9 mouse cellular contexts compared by ENCODE assay signal in the genomic region with DNA sequence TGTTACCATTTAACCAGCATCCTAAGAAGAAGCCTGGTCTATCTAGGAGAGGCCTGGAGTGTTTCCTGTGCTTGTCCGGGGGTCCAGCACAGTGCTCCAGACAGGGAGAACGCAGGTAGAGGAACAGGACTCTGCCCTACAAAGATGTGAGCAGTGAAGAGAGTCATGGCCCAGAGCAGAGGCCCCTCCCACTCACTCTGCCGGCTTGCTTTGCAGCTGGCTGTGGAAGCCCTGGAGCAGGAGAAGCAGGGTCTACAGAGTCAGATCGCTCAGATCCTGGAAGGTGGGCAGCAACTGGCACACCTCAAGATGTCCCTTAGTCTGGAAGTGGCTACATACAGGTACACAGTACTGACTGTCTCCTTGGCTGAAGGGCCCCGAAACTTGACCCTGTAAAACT. TPM values are rescaled to one million over a fixed set of nuclear protein-coding genes. Genes with fewer than 3 reads are reported as not detected.
A peak's percentile ranks its signal among the peaks of the same experiment; 100 is the strongest.
DNase-seq lines count a peak whose midpoint lies in the region; ATAC-seq lines count a peak whose summit lies in the region.
"Had no signal": no experiment of that assay in that cellular context is flagged by ENCODE, and none has a peak within 500 bp of the region (broad histone marks: within the 10 kb centered on the region; RNA-seq: fewer than 3 reads in every experiment).

No protein-coding gene starts in this region.

- peak overlapping the region; percentile 78 for H3K9ac ChIP-seq in kidney, embryonic 15.5 days
- H3K9ac ChIP-seq in limb, embryonic 11.5 days (ENCODE audit: low read length) = no peak overlapping the region
- peak overlapping the region; percentile 91 for H3K9ac ChIP-seq in neural tube, embryonic 13.5 days

- no peak for DNase-seq in kidney, adult 11 months
- DNase-seq in forebrain, embryonic 10.5 days (ENCODE audit: extremely low spot score, low spot score) = peak; percentile 50
- DNase-seq in limb, embryonic 11.5 days (ENCODE audit: low spot score) = peak; percentile 40
- no peak for DNase-seq in urinary bladder, postnatal 25 days (ENCODE audit: low spot score)
- DNase-seq in ovary, postnatal 14 days (ENCODE audit: low spot score) = no peak
- no peak for DNase-seq in layer of hippocampus, adult 18-20 months (ENCODE audit: low spot score in 2 of 2)
- DNase-seq: cerebellum, adult 9-11 months had no signal

- H3K4me1 ChIP-seq in kidney, embryonic 15.5 days = peaks cover 50% of the 10 kb centered on the region
- peaks cover 67% of the 10 kb centered on the region for H3K4me1 ChIP-seq in forebrain, embryonic 10.5 days
- peaks cover 42% of the 10 kb centered on the region for H3K4me1 ChIP-seq in limb, embryonic 11.5 days (ENCODE audit: control insufficient read depth, insufficient read depth, low read length)
- H3K4me1 ChIP-seq in neural tube, embryonic 13.5 days (replicated peaks) = peaks cover 53% of the 10 kb centered on the region

- H3K36me3 ChIP-seq in kidney, embryonic 15.5 days = peaks cover 32% of the 10 kb centered on the region
- peaks cover 46% of the 10 kb centered on the region for H3K36me3 ChIP-seq in forebrain, embryonic 10.5 days (replicated peaks)
- H3K36me3 ChIP-seq in limb, embryonic 11.5 days (ENCODE audit: control insufficient read depth, insufficient read depth, low read length) = no peaks in the 10 kb centered on the region
- peaks cover 25% of the 10 kb centered on the region for H3K36me3 ChIP-seq in neural tube, embryonic 13.5 days

- H3K4me2 ChIP-seq in kidney, embryonic 15.5 days = peak overlapping the region; percentile 97
- peak overlapping the region; percentile 96 for H3K4me2 ChIP-seq in limb, embryonic 11.5 days (ENCODE audit: low read depth, severe bottlenecking)
- H3K4me2 ChIP-seq in neural tube, embryonic 13.5 days = peak overlapping the region; percentile 95

- H3K4me3 ChIP-seq in kidney, embryonic 15.5 days (replicated peaks) = peak overlapping the region; percentile 64
- H3K4me3 ChIP-seq in forebrain, embryonic 10.5 days = peak overlapping the region; percentile 93
- H3K4me3 ChIP-seq in limb, embryonic 11.5 days (ENCODE audit: low read depth, low read length) = peak overlapping the region; percentile 49
- peak overlapping the region; percentile 66 for H3K4me3 ChIP-seq in neural tube, embryonic 13.5 days

- peak overlapping the region; percentile 88; the same call in 1 of the 2 replicates for H3K27ac ChIP-seq in kidney, embryonic 15.5 days
- H3K27ac ChIP-seq in forebrain, embryonic 10.5 days = peak overlapping the region; percentile 97
- H3K27ac ChIP-seq in limb, embryonic 11.5 days (replicated peaks; ENCODE audit: low read depth, low read length) = no peak overlapping the region
- H3K27ac ChIP-seq in neural tube, embryonic 13.5 days (replicated peaks) = peak overlapping the region; percentile 89

- peak; percentile 44; the same call in 1 of the 2 replicates for ATAC-seq in kidney, embryonic 15.5 days (replicated peaks; ENCODE audit: low FRiP score)
- ATAC-seq in limb, embryonic 11.5 days (ENCODE audit: insufficient number of reproducible peaks, low FRiP score, low TSS enrichment, low read depth) = no peak
- no peak for ATAC-seq in neural tube, embryonic 13.5 days (ENCODE audit: low read depth)

- 19% methylated on average over 5 of the region's 5 CpGs for WGBS in kidney, embryonic 15.5 days
- 27% methylated on average over 5 of the region's 5 CpGs for WGBS in forebrain, embryonic 10.5 days
- 24% methylated on average over 5 of the region's 5 CpGs for WGBS in limb, embryonic 11.5 days
- WGBS in neural tube, embryonic 13.5 days = 20% methylated on average over 5 of the region's 5 CpGs

- H3K9me3 ChIP-seq in kidney, embryonic 15.5 days (replicated peaks) = no peaks in the 10 kb centered on the region
- no peaks in the 10 kb centered on the region for H3K9me3 ChIP-seq in forebrain, embryonic 10.5 days
- no peaks in the 10 kb centered on the region for H3K9me3 ChIP-seq in limb, embryonic 11.5 days (ENCODE audit: control insufficient read depth, low read length)
- H3K9me3 ChIP-seq in neural tube, embryonic 13.5 days = no peaks in the 10 kb centered on the region

- no peaks in the 10 kb centered on the region for H3K27me3 ChIP-seq in kidney, embryonic 15.5 days
- peaks cover 15% of the 10 kb centered on the region; the same call in 1 of the 2 replicates for H3K27me3 ChIP-seq in forebrain, embryonic 10.5 days (ENCODE audit: poor library complexity, severe bottlenecking)
- peaks cover 19% of the 10 kb centered on the region for H3K27me3 ChIP-seq in limb, embryonic 11.5 days (ENCODE audit: control insufficient read depth, insufficient read depth, low read length)
- no peaks in the 10 kb centered on the region; the same call in 1 of the 2 replicates for H3K27me3 ChIP-seq in neural tube, embryonic 13.5 days

RNA-seq across cellular contexts. Expression of a gene that starts 1.9 kb away (rescaled TPM):
- 31.1 and 34.6 TPM in 2 replicates for polyA plus RNA-seq in kidney, embryonic 15.5 days (2015; fragmentation: Nextera tagmentation; extraction: Ambion mirVana)
- 81.2 and 86.9 TPM in 2 replicates for polyA plus RNA-seq in forebrain, embryonic 10.5 days (2016; fragmentation: Nextera tagmentation; extraction: Ambion mirVana)
- polyA plus RNA-seq in limb, embryonic 11.5 days (2014; fragmentation: Nextera tagmentation; extraction: Ambion mirVana) = 7.9 and 8.8 TPM in 2 replicates
- 44.1 and 47.1 TPM in 2 replicates for polyA plus RNA-seq in neural tube, embryonic 13.5 days (2015; fragmentation: Nextera tagmentation; extraction: Ambion mirVana)
- total RNA-seq in layer of hippocampus, adult 18-20 months (2021) = 1 to 10 TPM; 3.6 to 4.7 TPM

RNA-seq across cellular contexts. Expression of a gene that starts 24.3 kb away (rescaled TPM):
- polyA plus RNA-seq in kidney, embryonic 15.5 days (2015; fragmentation: Nextera tagmentation; extraction: Ambion mirVana) = 81.1 and 82.3 TPM in 2 replicates
- 834 and 866 TPM in 2 replicates for polyA plus RNA-seq in forebrain, embryonic 10.5 days (2016; fragmentation: Nextera tagmentation; extraction: Ambion mirVana)
- 796 and 836 TPM in 2 replicates for polyA plus RNA-seq in limb, embryonic 11.5 days (2014; fragmentation: Nextera tagmentation; extraction: Ambion mirVana)
- 193 and 205 TPM in 2 replicates for polyA plus RNA-seq in neural tube, embryonic 13.5 days (2015; fragmentation: Nextera tagmentation; extraction: Ambion mirVana)
- 1 to 10 TPM; 1.4 to 2.6 TPM for total RNA-seq in layer of hippocampus, adult 18-20 months (2021)

RNA-seq across cellular contexts. Expression of a gene that starts 27.3 kb away (rescaled TPM):
- 0.17 and 0.33 TPM in 2 replicates for polyA plus RNA-seq in kidney, embryonic 15.5 days (2015; fragmentation: Nextera tagmentation; extraction: Ambion mirVana)
- 0.17 TPM in 2 replicates for polyA plus RNA-seq in forebrain, embryonic 10.5 days (2016; fragmentation: Nextera tagmentation; extraction: Ambion mirVana)
- not detected in 2 replicates for polyA plus RNA-seq in limb, embryonic 11.5 days (2014; fragmentation: Nextera tagmentation; extraction: Ambion mirVana)
- 37.8 and 41.3 TPM in 2 replicates for polyA plus RNA-seq in neural tube, embryonic 13.5 days (2015; fragmentation: Nextera tagmentation; extraction: Ambion mirVana)
- 100 to 1,000 TPM; 281 to 298 TPM for total RNA-seq in layer of hippocampus, adult 18-20 months (2021)

RNA-seq across cellular contexts. Expression of a gene that starts 42.3 kb away (rescaled TPM):
- polyA plus RNA-seq in kidney, embryonic 15.5 days (2015; fragmentation: Nextera tagmentation; extraction: Ambion mirVana) = 17.7 and 23.0 TPM in 2 replicates
- 19.1 and 22.8 TPM in 2 replicates for polyA plus RNA-seq in forebrain, embryonic 10.5 days (2016; fragmentation: Nextera tagmentation; extraction: Ambion mirVana)
- polyA plus RNA-seq in limb, embryonic 11.5 days (2014; fragmentation: Nextera tagmentation; extraction: Ambion mirVana) = 17.2 and 19.5 TPM in 2 replicates
- 20.1 and 22.2 TPM in 2 replicates for polyA plus RNA-seq in neural tube, embryonic 13.5 days (2015; fragmentation: Nextera tagmentation; extraction: Ambion mirVana)
- 10 to 100 TPM; 22.3 to 22.8 TPM for total RNA-seq in layer of hippocampus, adult 18-20 months (2021)

RNA-seq across cellular contexts. Expression of a gene that starts 42.7 kb away (rescaled TPM):
- polyA plus RNA-seq in kidney, embryonic 15.5 days (2015; fragmentation: Nextera tagmentation; extraction: Ambion mirVana) = 62.5 and 64.3 TPM in 2 replicates
- polyA plus RNA-seq in forebrain, embryonic 10.5 days (2016; fragmentation: Nextera tagmentation; extraction: Ambion mirVana) = 87.7 and 88.3 TPM in 2 replicates
- 51.7 and 67.0 TPM in 2 replicates for polyA plus RNA-seq in limb, embryonic 11.5 days (2014; fragmentation: Nextera tagmentation; extraction: Ambion mirVana)
- 36.2 and 41.4 TPM in 2 replicates for polyA plus RNA-seq in neural tube, embryonic 13.5 days (2015; fragmentation: Nextera tagmentation; extraction: Ambion mirVana)
- total RNA-seq in layer of hippocampus, adult 18-20 months (2021) = 10 to 100 TPM; 13.9 to 15.1 TPM

Comparison
In these comparisons a context has a peak if more than half of its experiments do, and no peak if none do; other contexts are left out.
1. DNase-seq: peak in forebrain, embryonic 10.5 days (single experiment) and limb, embryonic 11.5 days (single experiment); none in kidney, adult 11 months (single experiment), urinary bladder, postnatal 25 days (single experiment), ovary, postnatal 14 days (single experiment) and layer of hippocampus, adult 18-20 months (0 of 2).
2. RNA of a gene that starts 27.3 kb away (polyA plus RNA-seq): 37.8 to 41.3 TPM in neural tube, embryonic 13.5 days; not detected in limb, embryonic 11.5 days, 0.17 TPM in forebrain, embryonic 10.5 days and 0.17 to 0.33 TPM in kidney, embryonic 15.5 days; every median in the first group is over 10 times any median in the second.
3. Peak in every context shown above with its lines, with median percentiles within 50 percentile points of each other: H3K4me2 ChIP-seq and H3K4me3 ChIP-seq.